ENCODE assay signal across 30 mouse cellular contexts in genomic region chr10:43561311-43561710, GRCm38 (mm10). TPM values are rescaled to one million over a fixed set of nuclear protein-coding genes. Genes with fewer than 3 reads are reported as not detected.
DNase-seq lines count a peak whose midpoint lies in the region; ATAC-seq and TF ChIP-seq lines count a peak whose summit lies in the region.
"Had no signal": no experiment of that assay in that cellular context is flagged by ENCODE, and none has a peak within 500 bp of the region (broad histone marks: within the 10 kb centered on the region; RNA-seq: fewer than 3 reads in every experiment).

No protein-coding gene starts in this region.

- 81% methylated on average over 2 of the region's 2 CpGs for WGBS in liver, postnatal 0 days (ENCODE audit: insufficient replicate concordance)
- 72% methylated on average over 2 of the region's 2 CpGs for WGBS in liver, embryonic 12.5 days (ENCODE audit: insufficient replicate concordance)
- 88% methylated on average over 2 of the region's 2 CpGs for WGBS in hindbrain, embryonic 11.5 days

- no peak overlapping the region for H3K4me3 ChIP-seq in liver, postnatal 0 days (ENCODE audit: low read depth, low read length)
- H3K4me3 ChIP-seq in liver, embryonic 12.5 days, result no peak overlapping the region
- H3K4me3 ChIP-seq in E14TG2a.4 (replicated peaks; ENCODE audit: low read length) (no peak overlapping the region), ES-E14 (ENCODE audit: insufficient read depth in 1 of 2, low read depth in 1 of 2, low read length in 2 of 2, poor library complexity in 1 of 2, severe bottlenecking in 1 of 2) (no peak overlapping the region)
- H3K4me3 ChIP-seq in hindbrain, embryonic 11.5 days (ENCODE audit: low read depth, low read length), result no peak overlapping the region
- H3K4me3 ChIP-seq: embryonic facial prominence, embryonic 12.5 days; embryonic facial prominence, embryonic 15.5 days; gastrocnemius, adult 2 months; heart, embryonic 12.5 days; heart, embryonic 15.5 days; hindbrain, embryonic 10.5 days had no signal

- no peaks in the 10 kb centered on the region for H3K27me3 ChIP-seq in liver, postnatal 0 days (ENCODE audit: insufficient read depth, low read length)
- peaks cover 18% of the 10 kb centered on the region for H3K27me3 ChIP-seq in liver, embryonic 12.5 days (replicated peaks)
- H3K27me3 ChIP-seq in E14TG2a.4 (ENCODE audit: insufficient read depth, low read length), result peaks cover 3% of the 10 kb centered on the region; the same call in 1 of the 2 replicates
- H3K27me3 ChIP-seq in hindbrain, embryonic 11.5 days (ENCODE audit: control insufficient read depth, insufficient read depth, low read length), result no peaks in the 10 kb centered on the region
- H3K27me3 ChIP-seq: embryonic facial prominence, embryonic 12.5 days; embryonic facial prominence, embryonic 15.5 days; heart, embryonic 12.5 days; heart, embryonic 15.5 days; Patski had no signal

- in situ Hi-C loops in ES-E14 (cut with MboI; ENCODE audit: low sequenced_read_pairs in 2 of 2, unreplicated experiment in 2 of 2), result no loop called here

- H3K9me3 ChIP-seq in liver, postnatal 0 days (ENCODE audit: low read length), result no peaks in the 10 kb centered on the region
- H3K9me3 ChIP-seq in liver, embryonic 12.5 days (replicated peaks), result no peaks in the 10 kb centered on the region
- H3K9me3 ChIP-seq in E14TG2a.4 (ENCODE audit: low read length), result peaks cover 11% of the 10 kb centered on the region
- no peaks in the 10 kb centered on the region for H3K9me3 ChIP-seq in ES-E14 (ENCODE audit: control insufficient read depth, insufficient read depth, low read depth, low read length)
- H3K9me3 ChIP-seq in hindbrain, embryonic 11.5 days (ENCODE audit: control insufficient read depth, low read length), result no peaks in the 10 kb centered on the region
- H3K9me3 ChIP-seq: embryonic facial prominence, embryonic 12.5 days; embryonic facial prominence, embryonic 15.5 days; heart, embryonic 12.5 days; heart, embryonic 15.5 days had no signal

- H3K4me1 ChIP-seq in liver, postnatal 0 days (ENCODE audit: insufficient read depth), result no peaks in the 10 kb centered on the region
- peaks cover 5% of the 10 kb centered on the region; the same call in 1 of the 2 replicates for H3K4me1 ChIP-seq in liver, embryonic 12.5 days
- H3K4me1 ChIP-seq in E14TG2a.4 (replicated peaks; ENCODE audit: low read depth, low read length), result peaks cover 9% of the 10 kb centered on the region
- H3K4me1 ChIP-seq in ES-E14 (ENCODE audit: control insufficient read depth in 2 of 2, insufficient read depth in 2 of 2, low read length in 2 of 2, poor library complexity in 1 of 2), result peaks cover 0 to 2% of the 10 kb centered on the region in 2 experiments; a peak in 1 of 4 replicates
- no peaks in the 10 kb centered on the region for H3K4me1 ChIP-seq in hindbrain, embryonic 11.5 days (replicated peaks; ENCODE audit: control insufficient read depth, insufficient read depth, low read length)
- H3K4me1 ChIP-seq: embryonic facial prominence, embryonic 12.5 days; embryonic facial prominence, embryonic 15.5 days; heart, embryonic 12.5 days; heart, embryonic 15.5 days; hindbrain, embryonic 10.5 days had no signal

- no peak for ATAC-seq in liver, postnatal 0 days
- ATAC-seq in liver, embryonic 12.5 days, result no peak
- ATAC-seq in hindbrain, embryonic 11.5 days (ENCODE audit: low FRiP score), result no peak
- ATAC-seq: activated CD4-positive, CD25-positive, alpha-beta regulatory T cell, adult 4 months; forebrain, embryonic 14.5 days; forebrain, postnatal 0 days; hindbrain, postnatal 0 days; inflammation-experienced regulatory T-cells, adult 6 months; Patski had no signal

- TF ChIP-seq EP300 in liver, postnatal 0 days (IDR thresholded peaks at IDR 0.05; ENCODE audit: low read depth), result no peak

- no peak overlapping the region for H3K4me2 ChIP-seq in liver, postnatal 0 days (ENCODE audit: low read depth, low read length)
- no peak overlapping the region for H3K4me2 ChIP-seq in liver, embryonic 12.5 days
- H3K4me2 ChIP-seq in hindbrain, embryonic 11.5 days (replicated peaks; ENCODE audit: low read depth, low read length), result no peak overlapping the region
- H3K4me2 ChIP-seq: embryonic facial prominence, embryonic 12.5 days; embryonic facial prominence, embryonic 15.5 days; heart, embryonic 12.5 days; heart, embryonic 15.5 days; hindbrain, embryonic 14.5 days had no signal

- H3K27ac ChIP-seq in liver, postnatal 0 days (ENCODE audit: low read depth), result no peak overlapping the region
- H3K27ac ChIP-seq in liver, embryonic 12.5 days, result no peak overlapping the region
- H3K27ac ChIP-seq in ES-E14 (ENCODE audit: insufficient read depth, low read depth, low read length, poor library complexity, severe bottlenecking), result no peak overlapping the region
- no peak overlapping the region for H3K27ac ChIP-seq in hindbrain, embryonic 11.5 days (ENCODE audit: low read depth, low read length)
- H3K27ac ChIP-seq: embryonic facial prominence, embryonic 12.5 days; embryonic facial prominence, embryonic 15.5 days; gastrocnemius, adult 2 months; heart, embryonic 15.5 days; hindbrain, embryonic 10.5 days; hindbrain, embryonic 14.5 days; hindbrain, postnatal 0 days had no signal

- no peaks in the 10 kb centered on the region for H3K36me3 ChIP-seq in liver, postnatal 0 days (replicated peaks; ENCODE audit: insufficient read depth, low read length)
- no peaks in the 10 kb centered on the region for H3K36me3 ChIP-seq in liver, embryonic 12.5 days
- H3K36me3 ChIP-seq in E14TG2a.4 (ENCODE audit: insufficient read depth, low read length) (no peaks in the 10 kb centered on the region), ES-E14 (ENCODE audit: control insufficient read depth, insufficient read depth, low read length, poor library complexity, severe bottlenecking) (no peaks in the 10 kb centered on the region)
- H3K36me3 ChIP-seq in hindbrain, embryonic 11.5 days (ENCODE audit: control insufficient read depth, insufficient read depth, low read length), result no peaks in the 10 kb centered on the region
- H3K36me3 ChIP-seq: embryonic facial prominence, embryonic 12.5 days; embryonic facial prominence, embryonic 15.5 days; heart, embryonic 12.5 days; heart, embryonic 15.5 days; hindbrain, embryonic 10.5 days had no signal

- no peak overlapping the region for H3K9ac ChIP-seq in liver, postnatal 0 days (replicated peaks)
- H3K9ac ChIP-seq in liver, embryonic 12.5 days, result no peak overlapping the region
- no peak overlapping the region for H3K9ac ChIP-seq in ES-E14 (ENCODE audit: insufficient read depth, low read depth, low read length, poor library complexity, severe bottlenecking)
- H3K9ac ChIP-seq in hindbrain, embryonic 11.5 days (ENCODE audit: low read depth, low read length), result no peak overlapping the region
- H3K9ac ChIP-seq: embryonic facial prominence, embryonic 12.5 days; embryonic facial prominence, embryonic 15.5 days; forebrain, postnatal 0 days; heart, embryonic 12.5 days; heart, embryonic 15.5 days; hindbrain, embryonic 14.5 days had no signal

- no peak for DNase-seq in liver, postnatal 0 days
- DNase-seq in ES-E14 (ENCODE audit: low read depth, low spot score) (no peak), ZHBTc4 (ENCODE audit: low read depth, low spot score) (peak; percentile 52)
- DNase-seq in thymus, postnatal 4 days, result no peak
- DNase-seq in hindbrain, embryonic 11.5 days (ENCODE audit: low spot score), result no peak
- DNase-seq in lung, postnatal 4 days, result no peak
- DNase-seq: adrenal gland, adult 8-10 months; adrenal gland, postnatal 25 days; cerebellum, adult 11-12 months; cerebellum, adult 9-10 months; cerebellum, postnatal 25 days; forebrain, postnatal 0 days; gastrocnemius, adult 2 months; gastrocnemius, postnatal 14 days; heart, adult 11 months; heart, postnatal 10 days; heart, postnatal 36 days had no signal

- TF ChIP-seq CTCF in liver, postnatal 0 days (IDR thresholded peaks at IDR 0.05; ENCODE audit: low read depth), result 0 out of 2 replicates have a peak, but pooled peaks have one; percentile 8
- peak; percentile 39 for TF ChIP-seq CTCF in E14TG2a.4 (conservative IDR thresholded peaks at IDR 0.05; ENCODE audit: low read length)

TF ChIP-seq in ES-E14, 5 proteins besides CTCF, POLR2A, EP300 and RAD21:
- TF ChIP-seq HCFC1 (IDR thresholded peaks at IDR 0.05; ENCODE audit: borderline replicate concordance, insufficient read depth, low read length), result no peak
- TF ChIP-seq ZNF384 (IDR thresholded peaks at IDR 0.05; ENCODE audit: low read depth, low read length), result 0 out of 2 replicates have a peak, but pooled peaks have one; percentile 22

RNA-seq across cellular contexts. Expression of gene Cd24a, which starts 16.8 kb away (rescaled TPM):
- polyA plus RNA-seq in liver, postnatal 0 days (2015; fragmentation: Nextera tagmentation; extraction: Ambion mirVana), result 449 and 461 TPM in 2 replicates
- polyA plus RNA-seq in liver, embryonic 12.5 days (2016; fragmentation: Nextera tagmentation; extraction: Ambion mirVana), result 819 and 854 TPM in 2 replicates
- 30.9 and 84.4 TPM in 2 replicates for total RNA-seq in ES-E14 (2012; rRNA removed)
- polyA plus RNA-seq in hindbrain, embryonic 11.5 days (2014; fragmentation: Nextera tagmentation; extraction: Ambion mirVana), result 783 and 816 TPM in 2 replicates

RNA-seq across cellular contexts. Expression of gene 1700021F05Rik, which starts 20.5 kb away (rescaled TPM):
- 31.2 and 32.5 TPM in 2 replicates for polyA plus RNA-seq in liver, postnatal 0 days (2015; fragmentation: Nextera tagmentation; extraction: Ambion mirVana)
- 46.4 and 50.8 TPM in 2 replicates for polyA plus RNA-seq in liver, embryonic 12.5 days (2016; fragmentation: Nextera tagmentation; extraction: Ambion mirVana)
- 30.0 and 32.9 TPM in 2 replicates for total RNA-seq in ES-E14 (2012; rRNA removed)
- 70.4 and 76.2 TPM in 2 replicates for polyA plus RNA-seq in hindbrain, embryonic 11.5 days (2014; fragmentation: Nextera tagmentation; extraction: Ambion mirVana)

RNA-seq across cellular contexts. Expression of gene Gm9803, which starts 37.4 kb away (rescaled TPM):
- polyA plus RNA-seq in liver, postnatal 0 days (2015; fragmentation: Nextera tagmentation; extraction: Ambion mirVana), result 7.8 and 8.7 TPM in 2 replicates
- polyA plus RNA-seq in liver, embryonic 12.5 days (2016; fragmentation: Nextera tagmentation; extraction: Ambion mirVana), result 9.6 and 11.7 TPM in 2 replicates
- 13.3 and 20.6 TPM in 2 replicates for total RNA-seq in ES-E14 (2012; rRNA removed)
- polyA plus RNA-seq in hindbrain, embryonic 11.5 days (2014; fragmentation: Nextera tagmentation; extraction: Ambion mirVana), result 9.6 and 16.8 TPM in 2 replicates
